Mouse (Mus musculus): Measurements from ENCODE around the gene Gm14226.
"Not testable (repeated sequence)": the region's sequence is repeated elsewhere in the genome, so short reads cannot be mapped to it uniquely, and the experiment has no call there.

Gm14226 gene

DNA sequence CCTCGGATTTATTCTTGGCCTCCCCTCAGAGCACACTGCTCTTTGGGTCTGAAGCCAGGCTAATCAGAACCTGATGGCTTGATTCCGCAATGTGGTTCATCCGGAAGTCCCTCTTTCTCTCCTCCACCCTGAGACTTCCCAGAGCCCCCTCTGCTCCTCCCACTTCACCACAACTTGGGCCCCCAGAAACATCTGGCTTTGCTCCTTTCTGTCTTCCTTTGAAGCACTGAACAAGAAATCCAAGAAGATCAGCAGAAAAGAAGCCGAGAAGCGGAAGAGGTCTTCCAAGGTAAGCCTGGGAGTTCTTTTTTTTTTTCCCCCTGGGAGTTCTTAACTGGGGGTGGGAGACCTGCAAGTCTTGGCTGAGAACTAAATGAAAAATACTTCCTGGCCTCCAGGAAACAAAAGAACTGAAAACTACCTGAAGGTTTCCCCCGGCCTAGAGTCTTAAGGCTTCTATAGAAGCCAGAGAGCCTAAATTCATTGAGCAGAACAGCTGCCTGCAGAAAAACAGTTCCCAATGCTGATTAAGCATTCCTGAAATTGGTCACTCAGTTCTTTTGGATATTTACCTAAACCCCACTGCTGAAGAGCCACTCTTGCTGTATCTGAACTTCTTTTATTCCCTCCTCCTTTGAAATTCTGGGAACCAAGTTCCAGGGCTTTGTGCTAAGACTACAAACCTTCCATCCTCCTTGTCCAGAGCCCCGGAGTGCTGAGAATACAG is 29.5 kb downstream of the Gm14226 start:
- DNase-seq (ENCODE audit: low read depth, low spot score), result no peak

DNA sequence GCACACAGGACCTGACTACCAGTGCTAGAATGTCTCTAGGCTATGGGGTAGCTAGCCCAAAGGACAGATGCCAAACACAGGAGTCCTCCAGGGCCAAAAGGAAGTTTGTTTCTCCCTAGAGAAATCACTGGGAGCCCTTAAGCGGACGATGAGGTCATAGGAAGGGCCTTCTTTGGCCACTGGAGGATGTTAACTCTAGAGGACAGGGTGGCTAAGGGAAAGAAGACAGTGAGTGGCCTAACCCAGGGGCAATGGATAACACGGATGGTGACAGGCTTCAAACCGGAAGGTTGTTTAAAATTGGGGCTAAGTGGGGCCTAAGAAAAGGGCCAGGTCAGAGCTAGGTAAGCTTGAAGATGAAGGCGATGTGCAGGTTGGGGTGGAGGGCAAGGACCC is 32.0 kb downstream of the Gm14226 start:
- DNase-seq (ENCODE audit: low read depth, low spot score), result no peak

DNA sequence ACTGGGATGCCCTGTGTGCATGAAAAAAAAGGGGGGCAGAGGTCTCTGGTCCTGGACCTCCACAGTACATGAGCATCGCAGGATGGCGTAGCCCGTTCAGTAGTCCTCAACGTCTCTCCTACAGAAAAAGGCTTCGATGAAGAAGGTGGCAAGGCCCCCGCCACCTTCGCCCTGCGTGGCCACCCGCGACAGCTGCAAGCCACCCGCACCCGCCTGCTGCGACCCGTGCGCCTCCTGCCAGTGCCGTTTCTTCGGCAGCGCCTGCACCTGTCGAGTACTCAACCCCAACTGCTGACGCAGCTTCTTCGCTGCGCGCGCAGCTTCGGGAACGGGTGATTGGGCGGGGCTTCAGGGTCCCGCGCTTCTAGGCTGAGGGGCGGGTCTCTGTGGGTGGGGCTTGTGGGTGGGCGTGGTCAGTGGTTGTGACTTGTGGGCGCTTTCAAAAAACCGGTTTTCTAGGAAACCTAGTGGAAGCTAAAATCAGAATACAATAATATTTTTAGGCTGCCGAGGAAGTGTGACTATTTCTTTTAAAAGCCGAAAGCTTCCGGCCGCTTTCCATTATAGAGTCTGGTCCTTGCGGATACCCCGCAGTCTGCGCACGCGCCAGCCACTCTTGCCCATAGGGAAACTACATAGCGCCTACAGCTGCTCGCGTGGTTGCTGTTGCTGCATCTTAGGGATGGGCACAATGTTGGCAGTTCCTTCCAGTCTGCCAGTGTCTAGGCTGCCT is 32.6 kb downstream of the Gm14226 start:
- DNase-seq (ENCODE audit: low read depth, low spot score), result peak; percentile 93

DNA sequence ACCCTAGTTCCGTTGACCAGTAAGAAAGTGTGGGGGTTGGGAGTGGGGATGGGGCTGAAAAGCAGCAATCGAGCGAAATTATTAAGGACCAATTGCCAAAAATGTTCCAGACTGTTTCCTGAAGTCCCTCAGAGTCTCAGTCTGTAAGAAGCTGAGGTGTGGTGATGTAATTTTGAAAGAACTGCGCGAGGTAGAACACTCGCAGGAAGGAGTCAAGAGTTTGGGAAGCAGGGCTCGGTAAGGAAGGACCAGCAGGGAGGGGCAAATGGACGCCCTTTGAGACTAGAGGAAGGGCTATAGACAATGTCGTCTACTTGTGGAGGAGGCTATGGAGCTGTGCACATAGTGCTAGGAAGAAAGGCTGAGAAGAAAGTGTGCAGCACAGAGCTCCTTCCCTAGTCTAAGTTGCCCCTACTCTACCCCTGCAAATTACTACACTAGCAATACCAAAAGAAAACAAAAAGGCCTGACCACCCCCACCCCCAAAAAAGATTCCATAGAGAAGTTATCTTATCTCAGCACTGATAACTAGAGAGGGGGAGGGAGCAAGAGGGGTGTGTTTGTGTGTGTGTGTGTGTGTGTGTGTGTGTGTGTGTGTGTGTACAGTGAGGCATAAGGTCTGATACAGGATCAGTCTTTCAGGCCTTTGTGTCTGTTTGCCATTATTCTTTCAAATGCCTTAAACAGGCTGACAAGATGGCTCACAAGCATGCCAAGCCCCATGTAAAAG is 33.7 kb downstream of the Gm14226 start:
- peak; percentile 23 for DNase-seq (ENCODE audit: low read depth, low spot score)

DNA sequence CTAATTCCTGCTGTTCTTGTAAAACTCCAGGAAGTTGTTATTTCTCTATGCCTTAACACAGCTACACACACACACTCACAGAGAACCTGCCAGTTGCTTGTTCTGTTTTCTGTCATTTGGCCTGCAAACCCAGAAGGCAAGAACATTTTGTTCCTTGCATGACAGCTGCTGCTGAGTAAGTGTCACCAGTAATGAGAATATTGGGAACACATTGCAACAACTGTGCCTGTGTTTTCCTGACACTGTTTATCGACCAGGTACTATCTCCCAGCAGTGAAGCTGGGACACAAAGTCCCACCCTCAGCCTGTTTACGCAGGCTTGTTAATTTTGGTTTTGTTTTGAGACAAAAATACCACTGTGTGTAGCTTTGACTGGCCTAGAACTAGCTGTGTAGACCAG is 34.6 kb downstream of the Gm14226 start:
- no peak for DNase-seq (ENCODE audit: low read depth, low spot score)

DNA sequence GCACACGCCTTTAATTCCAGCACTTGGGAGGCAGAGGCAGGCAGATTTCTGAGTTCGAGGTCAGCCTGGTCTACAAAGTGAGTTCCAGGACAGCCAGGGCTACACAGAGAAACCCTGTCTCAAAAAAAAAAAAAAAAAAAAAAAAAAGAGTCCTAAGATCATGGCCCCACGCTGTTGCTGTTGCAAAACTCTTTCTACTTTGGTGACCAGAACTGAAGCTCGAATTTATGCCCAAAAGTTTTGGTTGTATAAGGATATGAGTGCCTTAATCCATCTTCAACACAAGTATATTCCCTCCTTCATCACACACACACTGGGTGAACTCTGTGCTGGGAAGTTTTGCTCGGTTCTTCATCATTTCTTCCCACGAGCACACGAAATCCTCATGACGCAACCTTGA is 35.4 kb downstream of the Gm14226 start:
- DNase-seq (ENCODE audit: low read depth, low spot score), result not testable (repeated sequence)

DNA sequence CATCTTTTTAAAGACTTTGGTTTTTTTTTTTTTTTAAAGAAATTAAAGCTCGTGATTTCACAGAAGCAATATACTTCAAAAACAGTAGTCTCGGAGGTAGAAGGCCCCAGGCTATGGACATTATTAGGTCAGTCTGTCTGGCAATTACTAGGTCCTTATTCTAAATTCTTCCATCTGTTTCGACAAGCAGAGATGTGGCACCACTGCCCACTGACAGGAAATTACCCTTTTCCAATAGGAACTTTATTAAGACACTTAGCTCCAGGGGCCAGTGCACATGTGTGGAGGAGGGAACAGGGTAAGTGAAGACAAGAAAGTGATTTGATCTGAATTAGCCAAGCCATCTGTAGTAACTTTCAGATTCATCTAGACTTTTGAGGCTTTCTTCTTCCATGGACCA is 36.6 kb downstream of the Gm14226 start:
- DNase-seq (ENCODE audit: low read depth, low spot score), result no peak

DNA sequence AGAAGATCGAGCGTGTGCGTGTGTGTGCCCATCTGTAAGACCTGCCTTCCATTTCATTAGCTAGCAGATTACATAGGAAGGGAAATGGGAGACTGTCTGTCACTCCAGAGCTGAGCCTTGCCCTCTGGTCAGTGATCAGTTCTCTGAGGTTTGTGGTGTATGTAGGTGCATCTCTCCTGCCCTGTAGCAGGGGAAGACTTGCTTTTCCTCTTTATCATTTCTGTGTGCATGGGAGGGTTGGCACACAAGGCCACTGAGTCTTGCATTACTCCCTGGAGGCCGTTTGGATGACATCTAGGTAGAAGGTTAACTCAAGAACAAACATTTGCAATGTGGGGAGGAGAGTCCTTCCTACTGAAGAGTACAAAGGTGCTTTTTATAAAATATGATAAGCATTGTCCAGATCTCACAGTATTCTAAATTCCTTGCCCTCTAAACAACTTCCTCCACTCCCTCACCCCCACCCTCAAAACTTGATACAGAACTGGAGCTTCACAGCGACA is 38.1 kb downstream of the Gm14226 start:
- no peak for DNase-seq (ENCODE audit: low read depth, low spot score)

DNA sequence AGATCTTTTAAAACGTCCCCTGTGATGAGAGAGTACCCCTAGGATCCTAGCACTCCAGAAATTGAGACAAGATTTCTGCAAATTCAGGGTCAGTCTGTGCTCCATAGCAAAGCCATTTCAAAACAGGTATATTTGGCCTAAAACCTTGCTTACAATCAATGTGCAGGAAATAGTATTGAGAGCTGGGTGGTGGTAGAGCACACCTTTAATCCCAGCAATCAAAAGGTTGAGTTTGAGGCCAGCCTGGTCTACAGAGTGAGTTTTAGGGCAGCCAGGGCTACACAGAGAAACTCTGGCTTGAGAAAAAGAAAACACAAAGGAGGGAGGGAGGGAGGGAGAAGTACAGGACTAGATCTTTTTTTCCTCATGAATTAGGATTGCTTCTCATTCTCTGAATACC is 39.3 kb downstream of the Gm14226 start:
- DNase-seq (ENCODE audit: low read depth, low spot score), result no peak

DNA sequence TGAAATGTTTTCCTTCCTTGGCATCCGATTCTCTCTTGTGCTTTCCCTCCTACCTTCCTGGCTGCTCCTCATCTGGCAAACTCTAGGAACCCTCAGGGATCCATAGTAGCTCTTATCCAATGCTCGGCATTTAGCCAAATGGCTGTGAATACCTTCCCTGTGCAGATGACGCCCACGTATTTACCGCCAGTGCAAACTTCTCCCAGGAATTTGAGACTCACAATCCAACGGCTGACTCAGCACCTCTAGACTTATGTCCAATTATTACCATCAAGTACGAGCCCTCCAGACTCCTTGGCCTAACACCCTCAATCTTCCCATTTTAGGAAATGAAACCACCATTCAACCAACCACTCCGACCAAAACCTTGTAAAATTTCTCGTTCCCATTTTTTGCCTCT is 53.0 kb downstream of the Gm14226 start:
- peak; percentile 87 for DNase-seq (ENCODE audit: low read depth, low spot score)

DNA sequence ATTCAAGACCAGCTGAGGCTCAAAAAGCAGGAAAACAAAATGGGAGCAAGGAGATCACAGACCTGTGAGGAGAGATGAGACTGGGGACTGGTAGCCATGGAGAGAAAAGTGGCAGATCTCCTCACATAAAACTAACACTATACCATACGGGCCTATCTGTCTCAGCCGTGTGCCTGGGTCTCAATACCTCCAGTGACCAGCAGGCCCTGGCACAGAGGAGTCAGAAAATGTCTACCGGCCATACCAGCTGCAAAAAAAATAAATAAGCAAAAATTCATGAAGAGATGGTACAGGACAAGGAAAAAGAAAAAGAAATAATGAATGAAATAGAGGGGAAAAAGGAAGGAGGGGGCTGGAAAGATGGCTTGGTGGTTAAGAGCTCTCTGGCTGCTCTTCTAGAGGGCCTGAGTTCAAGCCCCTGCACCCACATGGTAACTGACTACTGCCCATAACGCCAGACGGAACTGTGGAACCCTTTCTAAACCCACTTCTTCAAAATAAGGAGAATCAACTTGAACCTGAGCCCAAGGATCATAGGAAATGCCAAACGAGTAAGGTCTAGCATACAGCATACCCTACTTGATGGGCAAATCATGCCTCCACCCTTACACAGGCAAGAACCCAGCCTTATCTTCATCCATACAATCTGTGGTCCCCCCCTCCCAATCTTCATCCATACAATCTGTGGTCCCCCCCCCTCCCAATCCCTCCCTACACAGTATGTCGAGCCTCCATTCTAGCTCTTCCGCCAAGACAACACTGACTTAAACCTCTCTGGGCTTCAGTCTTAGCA is 54.5 kb downstream of the Gm14226 start:
- DNase-seq (ENCODE audit: low read depth, low spot score), result peak; percentile 40

DNA sequence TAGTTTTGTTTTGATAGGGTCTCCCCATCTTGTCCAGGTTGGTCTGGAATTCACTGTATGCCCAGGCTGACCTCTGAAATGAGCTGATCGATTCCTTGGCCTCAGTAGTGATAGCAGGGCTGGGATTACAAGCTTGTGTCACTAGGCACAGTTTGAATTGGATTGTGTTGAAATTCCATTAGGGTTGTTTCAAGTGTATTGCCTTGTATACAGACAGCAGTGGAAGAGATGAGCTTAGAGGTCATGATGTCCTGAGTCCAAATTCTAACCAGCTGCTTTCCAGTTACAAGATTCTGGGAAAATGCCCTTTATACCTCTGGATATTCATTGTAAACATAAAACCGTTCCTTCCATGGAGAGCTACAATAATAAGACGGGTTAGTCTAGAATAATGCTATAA is 55.3 kb downstream of the Gm14226 start:
- no peak for DNase-seq (ENCODE audit: low read depth, low spot score)

DNA sequence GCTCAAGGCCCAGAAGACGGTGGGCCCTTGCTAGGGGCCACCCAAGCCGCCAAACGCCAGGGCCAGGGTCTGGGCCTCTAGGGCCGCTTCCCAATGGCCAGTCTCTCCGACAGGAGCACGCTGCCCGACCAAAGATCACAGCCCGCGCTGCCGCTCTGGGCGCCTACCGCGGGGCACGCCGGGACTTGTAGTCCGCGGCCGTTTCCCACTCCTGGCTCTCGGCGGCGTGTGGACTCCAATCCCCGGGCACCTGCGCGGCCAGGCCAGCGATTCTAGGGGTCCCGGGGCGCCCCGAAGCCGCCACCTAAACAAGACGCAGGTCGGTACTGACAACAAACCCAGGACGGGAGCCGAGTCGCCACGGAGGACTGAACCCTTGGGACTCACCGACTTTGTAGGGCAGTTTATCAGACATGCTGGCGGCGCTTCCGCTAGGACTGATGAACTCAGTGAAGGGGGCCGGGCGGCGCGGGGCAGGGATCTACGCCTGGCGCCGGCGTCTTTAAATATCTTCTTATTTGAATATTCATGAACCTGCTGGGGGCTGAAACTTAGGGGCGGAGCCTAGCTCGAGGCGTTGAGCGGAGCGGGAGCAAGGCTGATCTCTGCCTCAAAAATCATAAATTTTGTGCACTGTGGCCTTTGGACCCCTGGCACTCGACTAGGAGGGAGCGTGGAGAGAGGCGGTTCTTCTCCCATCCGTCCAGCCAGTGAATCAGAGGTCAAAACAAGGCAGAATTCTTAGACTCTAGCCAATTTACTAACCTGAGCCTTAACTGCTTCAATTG is 56.1 kb downstream of the Gm14226 start, which contains the start of gene Ahcy:
TSS of gene Ahcy (minus strand) at position 520 of the 788 bp plus-strand sequence.
- peak; percentile 93 for DNase-seq (ENCODE audit: low read depth, low spot score)

DNA sequence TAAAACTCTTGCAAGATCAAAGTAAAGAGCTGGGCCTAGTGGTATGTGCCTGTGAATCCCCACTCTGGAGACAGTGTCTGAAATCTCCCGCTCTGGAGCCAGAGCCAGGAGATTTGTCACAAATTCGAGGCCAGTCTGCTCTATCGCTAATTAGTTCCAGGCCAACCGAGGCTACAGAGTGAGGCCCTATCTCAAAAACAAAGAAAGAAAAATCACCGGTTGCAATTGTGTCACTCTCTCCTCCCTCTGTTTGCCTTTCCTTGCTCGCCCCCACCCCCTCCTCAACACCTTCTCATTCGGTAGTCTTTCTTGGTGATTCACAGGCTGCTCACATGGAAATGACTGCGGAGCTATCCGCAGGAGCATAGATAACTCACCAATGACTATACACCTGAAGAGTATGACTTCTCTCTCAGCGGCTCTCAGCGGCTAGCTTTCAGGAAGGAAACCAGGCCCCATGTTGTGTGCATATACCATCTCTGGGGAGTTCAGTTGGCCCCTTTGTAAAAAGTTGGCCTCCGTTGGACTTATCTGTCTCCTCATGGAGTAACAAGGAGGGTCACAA is 56.8 kb downstream of the Gm14226 start:
- DNase-seq (ENCODE audit: low read depth, low spot score), result no peak

DNA sequence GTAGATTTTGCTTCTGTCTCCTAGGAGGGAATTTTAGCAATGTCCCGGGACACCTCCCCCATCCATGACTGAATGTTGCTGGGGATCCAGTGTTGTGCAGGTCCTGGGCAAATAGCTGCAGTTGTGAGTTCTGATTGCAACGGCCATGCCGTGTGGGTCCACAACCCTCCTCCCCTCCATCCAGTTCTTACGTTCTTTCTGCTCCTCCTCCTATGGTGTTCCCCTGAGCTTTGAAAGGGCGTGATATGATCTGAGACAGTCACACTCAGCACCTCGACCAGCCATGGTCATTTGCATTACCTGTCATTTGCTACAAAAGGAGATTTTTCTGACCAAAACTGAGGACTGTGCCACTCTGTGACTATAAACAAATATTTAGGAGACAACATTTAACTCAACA is 57.6 kb downstream of the Gm14226 start:
- DNase-seq (ENCODE audit: low read depth, low spot score), result no peak
